In genomic region chr7:140967862-140968591, GRCm38 (mm10) we compare ENCODE assay signal across 11 mouse cellular contexts. TPM values are rescaled to one million over a fixed set of nuclear protein-coding genes. Genes with fewer than 3 reads are reported as not detected.
DNase-seq lines count a peak whose midpoint lies in the region; ATAC-seq and TF ChIP-seq lines count a peak whose summit lies in the region.
"Had no signal": no experiment of that assay in that cellular context is flagged by ENCODE, and none has a peak within 500 bp of the region (broad histone marks: within the 10 kb centered on the region; RNA-seq: fewer than 3 reads in every experiment).

No protein-coding gene starts in this region.

- no peaks in the 10 kb centered on the region for H3K36me3 ChIP-seq in kidney, adult 2 months (ENCODE audit: control insufficient read depth, insufficient read depth, low read length)
- no peaks in the 10 kb centered on the region for H3K36me3 ChIP-seq in CH12.LX (replicated peaks in 1 of 2; ENCODE audit: control insufficient read depth in 1 of 2, insufficient read depth in 1 of 2, low read length in 1 of 2)
- no peaks in the 10 kb centered on the region for H3K36me3 ChIP-seq in embryonic facial prominence, embryonic 10.5 days (replicated peaks)
- H3K36me3 ChIP-seq in limb, embryonic 15.5 days: no peaks in the 10 kb centered on the region
- no peaks in the 10 kb centered on the region for H3K36me3 ChIP-seq in hindbrain, embryonic 11.5 days (ENCODE audit: control insufficient read depth, insufficient read depth, low read length)
- H3K36me3 ChIP-seq: heart, embryonic 13.5 days had no signal

- no peak for TF ChIP-seq POLR2A in kidney, adult 2 months (IDR thresholded peaks at IDR 0.05; ENCODE audit: low read depth, low read length)
- TF ChIP-seq POLR2A in CH12.LX (IDR thresholded peaks at IDR 0.05; ENCODE audit: low read depth, low read length): no peak

- 47% methylated on average over 14 of the region's 14 CpGs for WGBS in kidney, adult 2 months
- WGBS in embryonic facial prominence, embryonic 10.5 days: 7% methylated on average over 14 of the region's 14 CpGs
- WGBS in limb, embryonic 15.5 days: 10% methylated on average over 14 of the region's 14 CpGs
- 8% methylated on average over 14 of the region's 14 CpGs for WGBS in hindbrain, embryonic 11.5 days

- no peaks in the 10 kb centered on the region for H3K79me2 ChIP-seq in CH12.LX (replicated peaks; ENCODE audit: control insufficient read depth, extremely low read depth, insufficient read depth, poor library complexity, severe bottlenecking)

- no peaks in the 10 kb centered on the region for H3K4me1 ChIP-seq in kidney, adult 2 months (ENCODE audit: control insufficient read depth, insufficient read depth, low read length)
- H3K4me1 ChIP-seq in CH12.LX (ENCODE audit: control insufficient read depth in 1 of 2, insufficient read depth in 2 of 2): peaks cover 14 to 40% of the 10 kb centered on the region in 2 experiments
- H3K4me1 ChIP-seq in embryonic facial prominence, embryonic 10.5 days: peaks cover 34% of the 10 kb centered on the region
- H3K4me1 ChIP-seq in limb, embryonic 15.5 days: peaks cover 31% of the 10 kb centered on the region
- H3K4me1 ChIP-seq in hindbrain, embryonic 11.5 days (replicated peaks; ENCODE audit: control insufficient read depth, insufficient read depth, low read length): no peaks in the 10 kb centered on the region

- no peak for TF ChIP-seq EP300 in CH12.LX (IDR thresholded peaks at IDR 0.05; ENCODE audit: low read length)

- H3K9me3 ChIP-seq in CH12.LX (replicated peaks; ENCODE audit: low read length): no peaks in the 10 kb centered on the region
- no peaks in the 10 kb centered on the region for H3K9me3 ChIP-seq in embryonic facial prominence, embryonic 10.5 days
- H3K9me3 ChIP-seq in limb, embryonic 15.5 days: no peaks in the 10 kb centered on the region
- no peaks in the 10 kb centered on the region for H3K9me3 ChIP-seq in hindbrain, embryonic 11.5 days (ENCODE audit: control insufficient read depth, low read length)
- H3K9me3 ChIP-seq: heart, embryonic 13.5 days had no signal

- no peak for TF ChIP-seq RAD21 in CH12.LX (IDR thresholded peaks at IDR 0.05; ENCODE audit: low read depth, low read length)

- no peaks in the 10 kb centered on the region for H3K27me3 ChIP-seq in kidney, adult 2 months (replicated peaks; ENCODE audit: control insufficient read depth, insufficient read depth, low read length)
- H3K27me3 ChIP-seq in CH12.LX (replicated peaks): no peaks in the 10 kb centered on the region
- peaks cover 25% of the 10 kb centered on the region for H3K27me3 ChIP-seq in embryonic facial prominence, embryonic 10.5 days (replicated peaks; ENCODE audit: low read depth, poor library complexity, severe bottlenecking)
- no peaks in the 10 kb centered on the region for H3K27me3 ChIP-seq in limb, embryonic 15.5 days
- H3K27me3 ChIP-seq in hindbrain, embryonic 11.5 days (ENCODE audit: control insufficient read depth, insufficient read depth, low read length): no peaks in the 10 kb centered on the region

- peak overlapping the region; percentile 34 for H3K4me3 ChIP-seq in kidney, adult 2 months (ENCODE audit: insufficient read depth, low read depth, low read length)
- peak overlapping the region in 2 of 3 experiments; percentile 41 to 42 for H3K4me3 ChIP-seq in CH12.LX (replicated peaks in 1 of 3; ENCODE audit: low read depth in 2 of 3, low read length in 2 of 3, poor library complexity in 1 of 3)
- H3K4me3 ChIP-seq in embryonic facial prominence, embryonic 10.5 days: peak overlapping the region; percentile 34
- 0 out of 2 replicates have a peak overlapping the region, but pooled peaks have one; percentile 9 for H3K4me3 ChIP-seq in limb, embryonic 15.5 days
- H3K4me3 ChIP-seq in hindbrain, embryonic 11.5 days (ENCODE audit: low read depth, low read length): no peak overlapping the region
- H3K4me3 ChIP-seq: heart, embryonic 13.5 days had no signal

- DNase-seq in kidney, adult 2 months: no peak
- DNase-seq in kidney, adult 8-10 months: no peak
- no peak for DNase-seq in CH12.LX (ENCODE audit: extremely low read depth)
- peak; percentile 46 for DNase-seq in embryonic facial prominence, embryonic 10.5 days (ENCODE audit: low spot score)
- DNase-seq in cerebellum, adult 8-10 months: no peak
- DNase-seq in hindbrain, embryonic 11.5 days (ENCODE audit: low spot score): no peak
- no peak for DNase-seq in spleen, adult 12 weeks (ENCODE audit: low spot score)
- DNase-seq: adrenal gland, postnatal 10 days had no signal

- H3K27ac ChIP-seq in kidney, adult 2 months (ENCODE audit: insufficient read depth, low read depth, low read length): peak overlapping the region; percentile 35; the same call in 1 of the 2 replicates
- H3K27ac ChIP-seq in CH12.LX (ENCODE audit: insufficient read depth, low read depth): no peak overlapping the region
- peak overlapping the region; percentile 11 for H3K27ac ChIP-seq in embryonic facial prominence, embryonic 10.5 days (replicated peaks)
- peak overlapping the region; percentile 71 for H3K27ac ChIP-seq in limb, embryonic 15.5 days
- no peak overlapping the region for H3K27ac ChIP-seq in hindbrain, embryonic 11.5 days (ENCODE audit: low read depth, low read length)
- H3K27ac ChIP-seq: heart, embryonic 13.5 days had no signal

- no peak overlapping the region for H3K4me2 ChIP-seq in CH12.LX (ENCODE audit: insufficient read depth, low read depth, poor library complexity, severe bottlenecking)
- peak overlapping the region; percentile 22; the same call in 1 of the 2 replicates for H3K4me2 ChIP-seq in limb, embryonic 15.5 days
- H3K4me2 ChIP-seq in hindbrain, embryonic 11.5 days (replicated peaks; ENCODE audit: low read depth, low read length): no peak overlapping the region
- H3K4me2 ChIP-seq: heart, embryonic 13.5 days had no signal

- in situ Hi-C loops in CH12.LX (cut with MboI; ENCODE audit: low pct_ligation_motif_present, low pct_unique_long_range_greater_than_20kb, low sequenced_read_pairs): no loop called here

- no peak overlapping the region for H3K9ac ChIP-seq in CH12.LX (ENCODE audit: insufficient read depth, low read depth)
- H3K9ac ChIP-seq in limb, embryonic 15.5 days: no peak overlapping the region
- no peak overlapping the region for H3K9ac ChIP-seq in hindbrain, embryonic 11.5 days (ENCODE audit: low read depth, low read length)
- H3K9ac ChIP-seq: heart, embryonic 13.5 days had no signal

- TF ChIP-seq CTCF in kidney, adult 2 months (conservative IDR thresholded peaks at IDR 0.05; ENCODE audit: insufficient read depth, insufficient read length, low read depth, low read length): no peak
- no peak for TF ChIP-seq CTCF in CH12.LX (conservative IDR thresholded peaks at IDR 0.05 in 1 of 2, IDR thresholded peaks at IDR 0.05 in 1 of 2; ENCODE audit: low read depth in 2 of 2, low read length in 2 of 2)

- dilution Hi-C loops in CH12.LX (cut with MboI; ENCODE audit: extremely low pct_ligation_motif_present, extremely low pct_unique_long_range_greater_than_20kb, low sequenced_read_pairs): no loop called here

- ATAC-seq in limb, embryonic 15.5 days (ENCODE audit: insufficient number of reproducible peaks, low FRiP score, low TSS enrichment, low read depth): no peak
- ATAC-seq in hindbrain, embryonic 11.5 days (ENCODE audit: low FRiP score): no peak

RNA-seq across cellular contexts. Expression of gene Ifitm1, which starts 1.0 kb away (rescaled TPM):
- 125 and 135 TPM in 2 replicates for polyA plus RNA-seq in kidney, adult 2 months (2012; rRNA removed)
- total RNA-seq in CH12.LX (2012; rRNA removed): 55.5 and 62.0 TPM in 2 replicates
- total RNA-seq in CH12.LX (2014; rRNA removed): 32.9 and 33.6 TPM in 2 replicates
- 10.9 and 14.8 TPM in 2 replicates for polyA plus RNA-seq in CH12.LX (2012; ENCODE audit: insufficient read length, low read depth)
- polyA plus RNA-seq in embryonic facial prominence, embryonic 10.5 days (2016; fragmentation: Nextera tagmentation; extraction: Ambion mirVana): 8.7 and 13.4 TPM in 2 replicates
- polyA plus RNA-seq in limb, embryonic 15.5 days (2015; fragmentation: Nextera tagmentation; extraction: Ambion mirVana): 71.7 and 74.6 TPM in 2 replicates
- 6.9 and 7.8 TPM in 2 replicates for polyA plus RNA-seq in hindbrain, embryonic 11.5 days (2014; fragmentation: Nextera tagmentation; extraction: Ambion mirVana)

RNA-seq across cellular contexts. Expression of gene Ifitm2, which starts 12.2 kb away (rescaled TPM):
- polyA plus RNA-seq in kidney, adult 2 months (2012; rRNA removed): 642 and 737 TPM in 2 replicates
- 128 and 136 TPM in 2 replicates for total RNA-seq in CH12.LX (2012; rRNA removed)
- 314 and 381 TPM in 2 replicates for total RNA-seq in CH12.LX (2014; rRNA removed)
- 159 and 213 TPM in 2 replicates for polyA plus RNA-seq in CH12.LX (2012; ENCODE audit: insufficient read length, low read depth)
- 602 and 668 TPM in 2 replicates for polyA plus RNA-seq in embryonic facial prominence, embryonic 10.5 days (2016; fragmentation: Nextera tagmentation; extraction: Ambion mirVana)
- polyA plus RNA-seq in limb, embryonic 15.5 days (2015; fragmentation: Nextera tagmentation; extraction: Ambion mirVana): 1,488 and 1,547 TPM in 2 replicates
- polyA plus RNA-seq in hindbrain, embryonic 11.5 days (2014; fragmentation: Nextera tagmentation; extraction: Ambion mirVana): 290 and 308 TPM in 2 replicates

RNA-seq across cellular contexts. Expression of gene Gm45717, which starts 12.3 kb away (rescaled TPM):
- polyA plus RNA-seq in kidney, adult 2 months (2012; rRNA removed): 0.27 TPM in 1 of 2 replicates, not detected in the other
- not detected in 2 replicates for total RNA-seq in CH12.LX (2012; rRNA removed)
- total RNA-seq in CH12.LX (2014; rRNA removed): not detected in 2 replicates
- not detected in 2 replicates for polyA plus RNA-seq in CH12.LX (2012; ENCODE audit: insufficient read length, low read depth)
- polyA plus RNA-seq in embryonic facial prominence, embryonic 10.5 days (2016; fragmentation: Nextera tagmentation; extraction: Ambion mirVana): 0.52 TPM in 1 of 2 replicates, not detected in the other
- polyA plus RNA-seq in limb, embryonic 15.5 days (2015; fragmentation: Nextera tagmentation; extraction: Ambion mirVana): 0.47 TPM in 1 of 2 replicates, not detected in the other
- polyA plus RNA-seq in hindbrain, embryonic 11.5 days (2014; fragmentation: Nextera tagmentation; extraction: Ambion mirVana): not detected in 2 replicates
- total RNA-seq: adrenal gland, postnatal 10 days had no signal
- polyA plus RNA-seq: cortical plate, adult 2 months; heart, embryonic 13.5 days had no signal

RNA-seq across cellular contexts. Expression of gene Ifitm5, which starts 17.9 kb away (rescaled TPM):
- 0.87 and 1.4 TPM in 2 replicates for polyA plus RNA-seq in kidney, adult 2 months (2012; rRNA removed)
- 0.68 and 0.76 TPM in 2 replicates for total RNA-seq in CH12.LX (2012; rRNA removed)
- not detected in 2 replicates for total RNA-seq in CH12.LX (2014; rRNA removed)
- 0.55 and 0.71 TPM in 2 replicates for polyA plus RNA-seq in CH12.LX (2012; ENCODE audit: insufficient read length, low read depth)
- 2.9 and 3.8 TPM in 2 replicates for polyA plus RNA-seq in embryonic facial prominence, embryonic 10.5 days (2016; fragmentation: Nextera tagmentation; extraction: Ambion mirVana)
- polyA plus RNA-seq in limb, embryonic 15.5 days (2015; fragmentation: Nextera tagmentation; extraction: Ambion mirVana): 46.1 and 62.9 TPM in 2 replicates
- polyA plus RNA-seq in hindbrain, embryonic 11.5 days (2014; fragmentation: Nextera tagmentation; extraction: Ambion mirVana): 0.27 and 0.54 TPM in 2 replicates
- polyA plus RNA-seq: cortical plate, adult 2 months had no signal

RNA-seq across cellular contexts. Expression of gene Pgghg, which starts 26.8 kb away (rescaled TPM):
- 58.0 and 71.2 TPM in 2 replicates for polyA plus RNA-seq in kidney, adult 2 months (2012; rRNA removed)
- total RNA-seq in CH12.LX (2012; rRNA removed) (3.3 and 3.7 TPM in 2 replicates), CH12.LX (2014; rRNA removed) (3.2 and 4.0 TPM in 2 replicates)
- 3.1 and 3.6 TPM in 2 replicates for polyA plus RNA-seq in CH12.LX (2012; ENCODE audit: insufficient read length, low read depth)
- polyA plus RNA-seq in embryonic facial prominence, embryonic 10.5 days (2016; fragmentation: Nextera tagmentation; extraction: Ambion mirVana): 13.5 and 14.3 TPM in 2 replicates
- 23.1 and 24.9 TPM in 2 replicates for polyA plus RNA-seq in limb, embryonic 15.5 days (2015; fragmentation: Nextera tagmentation; extraction: Ambion mirVana)
- polyA plus RNA-seq in hindbrain, embryonic 11.5 days (2014; fragmentation: Nextera tagmentation; extraction: Ambion mirVana): 9.7 and 10.6 TPM in 2 replicates

Comparison
In these comparisons a context has a peak if more than half of its experiments do, and no peak if none do; other contexts are left out.
1. H3K27ac ChIP-seq: peak in kidney, adult 2 months (single experiment), embryonic facial prominence, embryonic 10.5 days (single experiment) and limb, embryonic 15.5 days (single experiment); none in CH12.LX (single experiment) and hindbrain, embryonic 11.5 days (single experiment).